Mouse (Mus musculus): ENCODE results near the gene Galnt16.

DNA sequence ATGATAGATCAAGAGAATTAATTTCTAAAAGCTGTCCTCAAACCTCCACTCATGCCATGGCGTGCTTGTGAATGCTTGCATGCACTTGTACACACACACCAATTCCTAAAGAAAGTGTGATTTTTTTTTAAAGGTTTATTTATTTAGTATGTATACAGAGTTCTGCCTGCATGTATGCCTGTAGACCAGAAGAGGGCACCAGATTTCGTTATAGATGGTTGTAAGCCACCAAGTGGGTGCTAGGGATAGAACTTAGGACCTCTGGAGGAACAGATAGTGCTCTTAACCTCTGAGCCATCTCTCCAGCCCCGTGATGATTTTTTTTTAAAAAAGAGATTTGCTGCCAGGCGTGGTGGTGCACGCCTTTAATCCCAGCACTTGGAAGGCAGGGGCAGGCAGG lies 24.8 kb upstream of the Galnt16 start:
- TF ChIP-seq EP300 (IDR thresholded peaks at IDR 0.05; ENCODE audit: insufficient read depth, low read depth, low read length) (no peak), CTCF (IDR thresholded peaks at IDR 0.05) (peak; percentile 19; the same call in 1 of the 2 replicates), POLR2A (IDR thresholded peaks at IDR 0.05; ENCODE audit: insufficient read depth, low read depth, low read length) (no peak)

All from heart, adult 2 months (tissue).